Mouse (Mus musculus) lung, embryonic 14.5 days (tissue): ENCODE results near the gene Timm10. TPM values are rescaled to one million over a fixed set of nuclear protein-coding genes. Genes with fewer than 3 reads are reported as not detected.
"Not testable (repeated sequence)": the region's sequence is repeated elsewhere in the genome, so short reads cannot be mapped to it uniquely, and the experiment has no call there.

Experiments
- ATAC-seq: fragments of 200-750 bp; cut with Nextera tagmentation; 2 replicates; pipeline ENCODE4 v1.8.0; 2017; ENCODE audit warnings: mild to moderate bottlenecking, moderate TSS enrichment, moderate library complexity; ENCODE audit not compliant: insufficient read depth
- DNase-seq: peaks from one replicate; pipeline ENCODE4 v3.0.0-alpha.2; 2015
- H3K27ac ChIP-seq: fragments of 300-500 bp; sonication (generic); 2 replicates; pipeline ENCODE4 v1.5.1; 2014; ENCODE audit warnings: low read depth, mild to moderate bottlenecking, moderate library complexity
- H3K27me3 ChIP-seq: fragments of 300-500 bp; sonication (generic); 2 replicates; pipeline ENCODE4 v1.6.1; 2014; ENCODE audit warnings: low read length, control low read depth; ENCODE audit not compliant: insufficient read depth
- H3K36me3 ChIP-seq: fragments of 300-500 bp; sonication (generic); 2 replicates; pipeline ENCODE4 v1.6.1; 2014; ENCODE audit warnings: control low read depth; ENCODE audit not compliant: insufficient read depth
- H3K4me1 ChIP-seq: fragments of 300-500 bp; sonication (generic); 2 replicates; pipeline ENCODE4 v1.6.1; 2014; ENCODE audit warnings: antibody characterized with exemption, control low read depth; ENCODE audit not compliant: insufficient read depth
- H3K4me2 ChIP-seq: fragments of 300-500 bp; sonication (generic); 2 replicates; pipeline ENCODE4 v1.6.1; 2014; ENCODE audit warnings: mild to moderate bottlenecking
- H3K4me3 ChIP-seq: fragments of 300-500 bp; sonication (generic); 2 replicates; pipeline ENCODE4 v1.5.1; 2014; ENCODE audit warnings: low read depth, low read length
- H3K9ac ChIP-seq: fragments of 300-500 bp; sonication (generic); 2 replicates; pipeline ENCODE4 v1.6.1; 2014
- H3K9me3 ChIP-seq: fragments of 300-500 bp; sonication (generic); 2 replicates; pipeline ENCODE4 v1.6.1; 2016; ENCODE audit warnings: low read depth, low read length, control low read depth
- CTCF ChIP-seq: IDR thresholded peaks from 2 replicates; pipeline ENCODE4 v1.5.1; 2016; ENCODE audit warnings: antibody characterized with exemption, low read depth
- WGBS: fragments of 180-500 bp; shearing (Covaris S2); extraction: QIAGEN DNeasy Blood & Tissue Kit; methylation state at CpG from one replicate; pipeline ENCODE4 v1.1.7; 2014; 5-methylcytosine and 5-hydroxymethylcytosine counted together
- polyA plus RNA-seq: library from polyadenylated mRNA; unstranded; fragments of >200 nt; fragmentation: Nextera tagmentation; extraction: Ambion mirVana; gene quantifications from 2 replicates; pipeline ENCODE4 v1.2.1, GENCODE M21; 2014

Timm10 gene
- polyA plus RNA-seq, 1 experiment from 2014 or later = 58.7 TPM

- H3K4me2 ChIP-seq = no peak overlapping the region
- H3K27ac ChIP-seq = no peak overlapping the region
- 45% methylated on average over 3 of the region's 3 CpGs for WGBS
- H3K4me3 ChIP-seq = no peak overlapping the region
- H3K27me3 ChIP-seq = no peaks in the 10 kb centered on the region
- TF ChIP-seq CTCF = no peak
- ATAC-seq (no peak), DNase-seq (peak; percentile 72)
- no peak overlapping the region for H3K9ac ChIP-seq
- no peaks in the 10 kb centered on the region for H3K9me3 ChIP-seq
- no peaks in the 10 kb centered on the region for H3K36me3 ChIP-seq
- H3K4me1 ChIP-seq = no peaks in the 10 kb centered on the region
Measured at GRCm38 (mm10) chr2:84792516-84792915, 34.3 kb upstream of the Timm10 start.

DNA sequence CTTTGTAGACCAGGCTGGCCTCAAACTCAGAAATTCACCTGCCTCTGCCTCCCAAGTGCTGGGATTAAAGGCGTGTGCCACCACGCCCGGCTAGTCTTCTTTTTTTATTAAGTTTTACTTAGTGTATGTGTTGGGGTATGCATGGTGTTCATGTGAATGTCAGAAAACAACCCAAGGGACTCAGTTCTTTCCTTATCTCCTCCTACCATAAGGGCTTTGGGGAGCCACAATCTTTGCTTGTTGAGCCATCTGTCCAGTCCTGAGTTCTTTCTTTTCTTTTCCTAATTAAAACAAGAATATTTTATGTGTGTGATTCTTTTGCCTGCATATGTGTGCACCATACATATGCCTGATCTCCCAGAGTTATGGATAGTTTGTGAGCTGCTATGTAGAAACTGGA lies 33.6 kb upstream of the Timm10 start:
- Histone ChIP-seq H3K4me2 (no peak overlapping the region), H3K36me3 (no peaks in the 10 kb centered on the region), H3K27ac (no peak overlapping the region), H3K9ac (no peak overlapping the region), H3K27me3 (no peaks in the 10 kb centered on the region), H3K4me3 (no peak overlapping the region), H3K4me1 (no peaks in the 10 kb centered on the region), H3K9me3 (no peaks in the 10 kb centered on the region)
- 90% methylated on average over 3 of the region's 3 CpGs for WGBS
- no peak for TF ChIP-seq CTCF
- DNase-seq (no peak), ATAC-seq (no peak)

DNA sequence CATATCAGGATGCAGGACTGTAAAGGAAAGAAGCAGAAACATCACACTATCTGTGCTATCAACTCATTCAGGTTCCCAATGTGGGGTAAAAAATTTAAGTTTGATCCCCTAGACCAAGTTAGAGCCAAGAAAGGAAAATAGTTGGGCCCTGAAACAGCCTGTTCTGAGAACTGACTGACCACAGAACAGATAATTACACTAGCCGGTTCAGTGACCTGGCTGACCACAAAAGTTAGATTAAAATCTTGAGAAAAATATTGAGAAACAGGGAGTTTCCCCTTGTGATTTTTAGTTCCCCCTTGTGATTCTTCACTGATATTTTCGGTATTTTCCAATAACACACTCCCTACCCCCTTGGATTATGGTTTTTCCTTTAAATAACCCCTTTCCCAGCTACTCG lies 32.9 kb upstream of the Timm10 start:
- 87% methylated on average over 3 of the region's 3 CpGs for WGBS
- H3K27ac ChIP-seq = no peak overlapping the region
- H3K9ac ChIP-seq = no peak overlapping the region
- no peak overlapping the region for H3K4me2 ChIP-seq
- DNase-seq (no peak), ATAC-seq (no peak)
- no peaks in the 10 kb centered on the region for H3K4me1 ChIP-seq
- no peaks in the 10 kb centered on the region for H3K36me3 ChIP-seq
- no peak overlapping the region for H3K4me3 ChIP-seq
- TF ChIP-seq CTCF = no peak
- no peaks in the 10 kb centered on the region for H3K27me3 ChIP-seq
- no peaks in the 10 kb centered on the region for H3K9me3 ChIP-seq

- Histone ChIP-seq H3K27me3 (no peaks in the 10 kb centered on the region), H3K27ac (peak overlapping the region; percentile 0; the same call in 1 of the 2 replicates), H3K9ac (peak overlapping the region; percentile 62), H3K4me2 (peak overlapping the region; percentile 97), H3K9me3 (no peaks in the 10 kb centered on the region), H3K4me3 (peak overlapping the region; percentile 69), H3K4me1 (no peaks in the 10 kb centered on the region), H3K36me3 (no peaks in the 10 kb centered on the region)
- peak; percentile 96 for DNase-seq
- TF ChIP-seq CTCF = peak; percentile 86
- peak; percentile 62 for ATAC-seq
- 11% methylated on average over 13 of the region's 13 CpGs for WGBS
Measured at GRCm38 (mm10) chr2:84797833-84798492, 28.8 kb upstream of the Timm10 start.

DNA sequence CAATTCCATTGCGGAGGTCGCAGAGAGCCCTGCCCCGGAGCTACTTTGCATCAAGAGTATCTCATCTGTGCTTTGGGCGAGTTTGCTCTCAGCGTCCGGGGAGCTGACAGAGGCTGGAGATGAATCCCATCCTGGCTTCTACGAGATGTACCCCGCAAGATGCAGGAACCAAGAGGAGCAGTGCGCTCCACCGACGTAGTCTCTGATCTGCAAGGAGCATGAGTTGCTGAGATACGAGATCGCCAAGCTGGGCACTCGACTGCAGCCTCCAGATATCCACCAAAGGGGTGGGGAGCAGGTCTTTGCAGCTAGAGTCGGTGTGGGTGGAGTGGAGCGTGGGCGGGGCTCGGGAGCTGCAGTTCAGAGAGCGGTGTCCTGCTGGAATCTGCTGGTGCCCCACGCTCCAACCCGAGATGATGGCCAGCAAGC lies 28.3 kb upstream of the Timm10 start, which contains the start of gene Ube2l6:
Gene Ube2l6 (plus strand): TSS at position 336 of the 429 bp plus-strand sequence.
- H3K4me1 ChIP-seq = no peaks in the 10 kb centered on the region
- no peaks in the 10 kb centered on the region for H3K27me3 ChIP-seq
- DNase-seq (peak; percentile 80), ATAC-seq (peak; percentile 82)
- peak within 1 kb of the TSS; percentile 97 for H3K4me2 ChIP-seq
- H3K9ac ChIP-seq = peak within 1 kb of the TSS; percentile 62
- H3K4me3 ChIP-seq = peak within 1 kb of the TSS; percentile 69
- H3K36me3 ChIP-seq = no peaks in the 10 kb centered on the region
- under 1% methylated on average over 21 of the region's 21 CpGs for WGBS
- no peak for TF ChIP-seq CTCF
- no peaks in the 10 kb centered on the region for H3K9me3 ChIP-seq
- peak within 1 kb of the TSS; percentile 46; the same call in 1 of the 2 replicates for H3K27ac ChIP-seq

DNA sequence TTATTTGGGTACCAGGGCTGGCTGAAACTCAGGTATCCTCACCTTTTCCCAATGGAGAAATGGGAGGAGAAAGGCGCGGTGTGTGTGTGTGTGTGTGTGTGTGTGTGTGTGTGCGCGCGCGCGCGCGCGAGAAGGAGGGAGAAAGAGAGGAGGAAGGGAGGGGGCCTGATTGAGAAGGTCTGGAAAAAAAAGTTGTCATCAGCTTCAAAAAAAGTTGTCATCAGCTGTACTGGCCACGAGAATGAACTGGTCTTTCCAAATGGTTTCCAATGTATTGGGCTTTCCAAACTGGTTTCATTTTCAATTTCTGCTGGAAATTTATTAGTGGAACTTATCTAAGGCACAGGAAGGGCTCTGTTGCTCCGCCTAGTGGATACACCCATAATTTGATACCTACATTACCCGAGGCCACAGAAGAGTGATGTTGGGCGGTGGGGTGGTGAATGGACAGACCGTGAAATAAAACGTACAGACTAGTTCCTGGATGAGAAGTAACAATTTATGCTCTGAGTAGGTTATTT lies 27.7 kb upstream of the Timm10 start:
- ATAC-seq (peak; percentile 76), DNase-seq (peak; percentile 93)
- H3K4me3 ChIP-seq = peak overlapping the region; percentile 69
- peak; percentile 82 for TF ChIP-seq CTCF
- no peaks in the 10 kb centered on the region for H3K9me3 ChIP-seq
- peak overlapping the region; percentile 97 for H3K4me2 ChIP-seq
- H3K4me1 ChIP-seq = no peaks in the 10 kb centered on the region
- H3K27me3 ChIP-seq = no peaks in the 10 kb centered on the region
- H3K9ac ChIP-seq = peak overlapping the region; percentile 62
- peak overlapping the region; percentile 46; the same call in 1 of the 2 replicates for H3K27ac ChIP-seq
- under 1% methylated on average over 16 of the region's 16 CpGs for WGBS
- no peaks in the 10 kb centered on the region for H3K36me3 ChIP-seq

DNA sequence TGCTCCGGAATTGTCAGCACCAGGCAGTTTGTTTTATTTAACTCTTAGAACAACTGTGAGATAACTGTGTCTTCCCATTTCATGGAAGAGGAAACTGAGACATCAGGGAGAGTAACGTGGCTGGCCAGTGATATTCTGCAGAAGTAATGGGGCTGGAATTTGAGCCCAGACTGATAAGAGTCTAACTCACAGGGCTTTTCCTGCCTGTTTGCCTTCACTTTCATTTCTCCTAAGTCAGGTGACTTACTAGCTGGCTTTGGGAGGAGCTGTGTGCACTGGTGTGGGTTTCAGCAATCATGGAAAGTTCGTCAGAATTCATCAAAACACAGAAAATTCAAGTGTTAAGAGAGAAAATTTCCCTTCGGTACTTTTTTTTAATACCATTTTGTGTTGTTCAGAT lies 26.5 kb upstream of the Timm10 start:
- Histone ChIP-seq H3K27ac (no peak overlapping the region), H3K4me2 (peak overlapping the region; percentile 27; the same call in 1 of the 2 replicates), H3K9me3 (no peaks in the 10 kb centered on the region), H3K4me1 (no peaks in the 10 kb centered on the region), H3K9ac (no peak overlapping the region), H3K36me3 (no peaks in the 10 kb centered on the region), H3K4me3 (peak overlapping the region; percentile 69; the same call in 1 of the 2 replicates), H3K27me3 (no peaks in the 10 kb centered on the region)
- 70% methylated on average over 4 of the region's 4 CpGs for WGBS
- ATAC-seq (no peak), DNase-seq (no peak)
- TF ChIP-seq CTCF = no peak

GRCm38 (mm10) chr2:84801223-84801622 lies 25.6 kb upstream of the Timm10 start:
- not testable (repeated sequence) for H3K27ac ChIP-seq, DNase-seq, H3K9me3 ChIP-seq, H3K27me3 ChIP-seq, ATAC-seq, H3K36me3 ChIP-seq, H3K4me3 ChIP-seq, H3K9ac ChIP-seq, H3K4me1 ChIP-seq, H3K4me2 ChIP-seq
- whole genome bisulfite sequencing = 79% methylated on average over 5 of the region's 5 CpGs
